Mouse (Mus musculus) CH12F3 (cell line): ENCODE data around the gene Ptprb.

Experiments used
- in situ Hi-C: fragments of 300-500 bp; cut with MboI; formaldehyde crosslinking; loops from 2 replicates; pipeline ENCODE4 v1.14.3; 2020; ENCODE audit warnings: low sequenced_read_pairs

The Ptprb gene

DNA sequence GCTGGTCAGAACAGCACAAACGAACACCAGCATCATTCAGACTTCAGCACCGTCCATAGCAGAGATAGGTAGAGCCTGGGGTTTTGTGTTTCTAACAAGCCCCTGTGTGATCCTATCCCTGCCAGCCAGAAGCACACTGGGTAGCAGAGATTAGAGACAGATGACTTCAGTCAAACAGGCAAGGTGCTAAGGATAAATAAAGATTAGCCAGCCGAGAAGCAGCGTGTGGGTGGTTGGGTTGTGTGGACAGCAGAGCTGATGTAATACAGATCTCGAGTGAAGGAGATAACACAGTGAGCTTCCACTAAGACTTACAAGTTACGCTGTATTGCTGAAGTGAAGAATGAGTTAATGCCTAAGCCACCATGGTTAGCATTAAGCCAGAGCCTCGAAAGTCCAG, 89.4 kb downstream of the Ptprb start:
- in situ Hi-C loops, result no loop called here

DNA sequence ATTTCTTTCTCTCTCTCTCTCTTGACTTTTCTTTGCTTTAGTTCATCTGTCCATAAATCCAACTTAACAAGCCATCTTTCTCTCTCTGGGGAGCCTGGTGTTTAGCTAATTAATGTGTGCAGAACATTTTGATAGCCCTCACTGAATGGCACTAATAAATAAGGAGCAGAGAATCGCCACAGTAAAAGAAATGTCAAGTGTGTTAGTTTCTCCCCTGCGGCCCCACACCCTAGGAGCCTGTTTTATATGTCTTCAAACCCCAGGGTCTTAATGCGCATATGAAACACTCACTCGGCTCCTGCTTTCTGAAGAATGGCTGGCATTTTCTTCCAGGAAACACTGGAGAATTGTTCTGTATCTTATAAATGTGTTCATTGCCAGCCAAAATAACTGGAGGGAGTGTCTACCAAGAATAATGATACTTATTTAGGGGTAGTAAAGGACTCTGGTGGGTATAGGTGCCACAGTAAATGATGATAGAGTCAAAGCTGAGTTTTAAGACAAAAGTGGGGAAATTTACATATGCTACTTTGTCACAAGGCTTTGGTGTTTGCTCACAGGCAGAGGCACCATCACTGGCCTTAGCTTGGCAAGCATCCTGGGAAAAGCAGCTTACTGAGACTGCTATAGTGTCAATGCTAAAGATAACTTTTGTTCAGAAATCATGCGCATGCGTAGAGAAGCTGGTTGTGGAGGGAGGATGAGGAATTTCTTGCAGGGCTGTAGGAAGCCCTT, 95.8 kb downstream of the Ptprb start:
- in situ Hi-C loops, result no loop called here

DNA sequence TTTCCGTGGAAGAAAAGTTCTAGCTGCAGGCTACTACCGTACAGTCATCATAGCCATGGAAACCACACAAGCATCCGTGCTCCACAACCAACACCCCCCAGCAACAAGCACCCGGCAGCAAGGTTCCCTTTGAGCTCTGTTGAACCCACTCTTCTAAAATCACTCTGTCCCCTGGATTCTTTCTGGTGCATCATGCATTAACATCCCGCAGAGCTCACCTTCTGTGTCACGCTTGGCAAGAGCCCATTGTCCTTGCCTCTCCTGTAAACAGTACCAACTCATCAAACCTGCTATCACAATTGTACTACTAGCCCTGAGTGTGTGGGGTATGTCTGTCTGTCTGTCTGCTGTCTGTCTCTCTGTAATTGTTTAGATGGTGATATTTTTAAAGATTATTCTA, 98.8 kb downstream of the Ptprb start:
- in situ Hi-C loops, result no loop called here

DNA sequence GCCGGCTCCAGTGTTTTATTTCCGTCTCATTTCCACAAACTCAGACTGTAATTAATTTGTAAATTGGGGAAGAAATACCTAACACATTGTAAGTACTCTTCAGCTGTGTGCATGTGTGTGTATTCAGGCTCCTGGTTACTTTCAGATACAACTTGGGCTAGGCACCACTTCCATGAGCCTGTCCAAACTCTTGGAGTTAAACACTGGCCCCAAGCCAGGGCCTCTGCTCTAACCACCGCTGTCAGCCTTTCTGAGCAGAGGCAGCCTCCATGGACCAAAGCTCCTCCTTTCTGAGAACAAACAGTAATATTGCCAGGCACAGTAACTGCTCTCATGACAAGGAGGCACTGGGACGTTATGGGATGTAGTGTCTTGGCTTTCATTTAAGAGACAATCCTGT, 101.5 kb downstream of the Ptprb start:
- in situ Hi-C loops, result no loop called here

DNA sequence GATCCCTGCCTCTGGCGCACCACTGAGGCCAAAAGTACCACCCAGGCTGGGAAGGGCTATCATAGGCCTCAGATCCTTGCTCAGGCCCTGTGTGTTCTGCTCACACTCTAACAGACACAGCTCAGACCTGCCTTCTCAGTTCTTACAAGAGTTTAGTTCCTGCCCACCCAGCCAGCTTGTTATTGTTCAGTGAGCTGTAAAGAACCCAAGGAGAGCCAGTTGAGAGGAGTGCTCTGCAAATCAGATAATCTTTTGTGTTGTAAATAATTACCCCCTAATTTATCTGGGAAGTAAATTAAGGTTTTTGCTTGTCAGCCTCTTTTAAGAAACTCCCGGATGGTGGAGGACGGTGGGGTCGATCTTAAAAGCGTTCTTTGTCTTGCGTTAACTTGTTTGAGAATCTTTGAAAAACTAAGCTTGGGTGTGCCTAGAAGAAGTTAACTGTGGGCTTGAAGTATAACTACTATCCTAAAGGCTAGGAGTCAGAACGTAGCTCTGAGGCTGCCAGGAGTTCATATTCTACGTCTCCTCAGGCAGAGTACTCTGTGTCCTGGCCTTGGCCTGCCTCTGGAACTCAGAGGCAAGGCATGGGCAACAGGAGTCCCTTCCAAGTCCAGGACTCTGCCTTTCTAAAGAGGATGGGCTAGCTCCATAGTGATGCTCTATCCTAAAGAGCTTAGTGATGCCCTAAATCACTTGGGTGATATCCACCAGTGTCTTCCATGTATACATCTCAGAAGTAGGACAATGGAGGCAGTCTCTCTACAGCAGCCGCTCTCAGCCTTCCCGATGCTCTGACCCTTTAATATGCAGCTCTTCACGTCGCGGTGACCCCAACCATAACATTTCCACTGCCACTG, 107.7 kb downstream of the Ptprb start:
- in situ Hi-C loops, result no loop called here

DNA sequence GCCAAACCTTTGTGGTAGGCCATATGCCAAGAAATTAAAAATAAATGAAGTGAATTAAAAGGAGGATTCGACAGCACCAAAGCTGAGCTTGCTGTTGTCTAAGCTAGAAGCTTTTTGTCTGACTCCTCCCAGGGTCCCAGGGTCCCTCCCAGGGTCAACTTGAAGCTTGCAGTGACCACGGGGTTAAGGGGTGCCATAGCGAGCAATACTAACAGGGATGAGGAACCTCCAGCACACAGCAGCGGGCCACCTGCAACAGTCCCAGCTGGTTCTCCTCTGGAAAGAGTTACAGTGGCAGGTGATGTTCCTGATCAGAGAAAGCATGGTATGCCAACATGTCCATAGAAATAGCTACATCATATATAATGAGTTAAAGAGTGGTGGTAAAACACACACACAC, 109.1 kb downstream of the Ptprb start:
- in situ Hi-C loops, result no loop called here

DNA sequence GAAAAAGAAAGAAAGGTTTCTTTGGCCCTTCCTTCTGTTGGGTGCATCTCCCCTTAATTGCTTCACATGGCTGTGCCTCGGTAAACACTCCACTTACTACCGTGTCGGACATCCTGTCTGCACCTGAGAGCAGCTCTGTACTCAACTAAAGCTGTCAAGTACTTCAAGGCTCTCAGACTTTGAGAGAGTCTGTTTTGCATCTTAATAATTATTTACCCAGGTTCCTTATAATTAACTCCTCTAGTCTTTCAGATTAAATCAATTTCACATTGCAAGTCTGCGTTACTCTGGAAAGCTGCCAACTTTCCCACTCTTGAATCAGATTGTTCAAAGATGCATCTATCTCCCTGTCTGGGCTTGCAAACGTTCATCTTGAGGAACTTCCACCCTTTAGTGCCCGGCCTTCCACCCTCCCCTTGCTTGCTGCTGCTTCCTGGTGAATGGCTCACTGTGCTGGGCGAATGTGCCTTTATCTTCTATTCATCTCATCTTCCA, 111.1 kb downstream of the Ptprb start:
- in situ Hi-C loops, result no loop called here

DNA sequence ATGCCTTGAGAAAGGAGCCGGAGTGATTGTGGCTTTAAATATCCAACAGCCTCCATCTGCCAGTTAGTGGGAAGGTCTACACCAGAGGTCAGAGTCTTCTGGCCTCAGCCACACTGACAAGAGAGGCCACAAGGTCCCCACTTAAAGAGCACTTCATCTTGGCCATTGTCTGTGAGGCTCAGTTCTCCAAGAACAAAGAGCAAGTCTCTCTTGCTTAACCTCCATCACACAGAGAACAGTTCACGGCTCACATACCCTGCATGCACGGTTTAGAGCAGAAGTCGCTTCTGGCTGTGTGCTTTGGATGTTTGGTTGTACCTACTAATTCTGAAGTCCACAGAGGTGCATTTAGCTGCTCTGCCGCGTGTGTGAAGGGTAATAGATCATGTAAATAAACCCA, 113.5 kb downstream of the Ptprb start:
- in situ Hi-C loops, result no loop called here

DNA sequence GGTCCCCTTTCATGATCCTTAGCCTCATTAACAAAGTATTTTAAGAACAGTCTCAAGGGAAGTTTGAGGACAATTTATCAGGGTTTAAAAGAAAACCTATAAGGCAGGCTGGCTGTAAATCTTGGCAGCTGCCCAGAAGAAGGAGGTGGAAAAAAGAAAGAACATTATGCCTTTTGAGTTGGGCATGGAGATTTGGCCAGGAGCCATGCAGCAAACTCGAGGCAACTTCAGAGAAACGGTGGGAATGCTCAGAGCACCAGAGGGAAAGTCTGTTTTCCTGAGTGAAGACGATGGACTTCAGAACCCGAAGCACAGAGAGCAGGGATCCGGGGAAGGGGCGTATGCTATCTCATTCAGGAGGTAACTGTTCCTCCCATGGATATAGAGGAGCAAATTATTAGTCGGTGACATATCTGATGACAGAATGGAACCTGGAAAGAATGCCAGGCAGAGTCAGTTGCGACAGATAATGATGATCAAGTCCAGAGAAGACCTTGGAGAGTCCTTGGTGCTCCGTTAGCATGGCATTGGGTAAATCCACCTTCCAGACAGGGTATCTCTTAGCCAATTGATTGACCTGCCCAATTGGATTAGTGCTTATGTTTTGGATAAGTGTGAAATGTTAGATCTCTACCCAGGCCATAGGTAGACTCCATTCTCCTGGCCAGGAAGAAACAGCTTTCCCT, 118.6 kb downstream of the Ptprb start:
- in situ Hi-C loops, result no loop called here

DNA sequence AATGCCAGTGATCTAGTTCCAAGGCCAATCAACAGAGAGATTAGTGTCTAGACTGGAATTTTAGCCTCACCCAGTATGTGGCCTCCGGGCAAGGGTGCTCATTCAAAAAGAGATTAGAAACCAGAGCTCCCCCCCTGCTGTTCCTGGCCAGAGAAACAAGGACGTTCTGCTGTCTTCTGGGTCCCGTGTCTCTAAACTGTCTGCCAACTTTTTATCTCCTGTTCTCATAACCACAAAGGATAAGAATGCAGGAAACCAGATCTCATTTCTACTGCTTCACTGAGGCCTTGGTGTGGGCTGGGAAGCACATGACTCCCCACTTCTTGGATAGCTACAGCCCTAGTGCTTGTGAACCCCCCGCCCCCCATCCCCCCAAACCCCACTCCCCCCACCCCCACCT, 119.3 kb downstream of the Ptprb start:
- in situ Hi-C loops, result no loop called here

DNA sequence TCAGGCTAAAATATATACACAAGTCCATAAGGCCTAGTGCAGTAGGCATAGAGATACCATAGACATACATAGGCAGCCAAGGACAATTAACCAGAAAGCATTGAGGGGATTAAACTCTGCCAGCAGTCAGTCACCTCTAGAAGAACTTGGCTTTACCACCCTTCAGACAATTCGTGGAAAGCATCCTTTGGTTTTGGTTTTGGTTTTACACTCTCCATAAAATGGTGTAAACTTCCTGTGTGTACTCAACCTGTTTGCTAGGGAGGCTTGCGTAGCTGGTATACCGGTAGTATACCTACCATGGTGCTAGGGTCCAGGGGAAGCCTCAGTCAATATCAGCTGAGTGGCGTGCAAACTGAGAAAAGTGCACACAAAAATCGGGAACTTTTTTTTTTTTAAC, 121.0 kb downstream of the Ptprb start:
- in situ Hi-C loops, result no loop called here

DNA sequence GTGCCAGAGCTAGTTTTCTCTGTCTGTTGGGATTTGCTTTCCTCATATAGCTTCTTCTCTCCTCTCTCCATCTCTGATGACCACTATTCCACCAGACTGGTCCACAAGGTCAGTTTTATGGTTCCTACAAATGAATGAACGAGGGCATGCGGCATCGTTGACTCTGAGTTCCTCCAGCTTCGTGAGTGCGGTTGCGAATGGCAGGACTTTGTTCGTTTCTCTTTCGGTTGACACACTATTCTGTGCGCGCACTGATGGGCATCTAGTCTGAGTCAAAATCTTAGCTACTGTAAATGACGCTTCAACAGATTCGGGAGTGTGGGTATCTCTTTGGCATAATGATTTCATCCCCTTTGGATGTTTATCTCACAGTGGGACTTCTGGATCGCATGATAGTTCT, 121.6 kb downstream of the Ptprb start:
- in situ Hi-C loops, result no loop called here

DNA sequence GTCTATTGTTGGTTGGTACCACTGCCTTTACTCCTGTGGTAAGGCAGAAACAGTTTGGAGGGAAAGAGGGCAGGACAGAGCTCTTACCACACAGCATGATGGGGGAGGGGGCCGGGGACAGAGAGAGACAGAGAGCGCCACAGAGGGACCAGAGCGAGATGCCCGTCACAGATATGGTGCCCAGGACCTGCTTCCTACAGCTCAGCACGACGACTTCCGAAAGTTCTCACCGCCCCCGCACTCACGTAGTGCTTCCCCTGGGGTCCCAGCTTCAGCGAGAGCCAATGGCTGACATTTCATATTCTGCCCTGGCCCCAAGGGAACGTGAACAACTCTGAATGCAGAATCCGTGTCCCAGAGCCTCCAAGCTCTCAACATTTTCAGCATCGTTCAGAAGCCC, 122.2 kb downstream of the Ptprb start:
- in situ Hi-C loops, result no loop called here

DNA sequence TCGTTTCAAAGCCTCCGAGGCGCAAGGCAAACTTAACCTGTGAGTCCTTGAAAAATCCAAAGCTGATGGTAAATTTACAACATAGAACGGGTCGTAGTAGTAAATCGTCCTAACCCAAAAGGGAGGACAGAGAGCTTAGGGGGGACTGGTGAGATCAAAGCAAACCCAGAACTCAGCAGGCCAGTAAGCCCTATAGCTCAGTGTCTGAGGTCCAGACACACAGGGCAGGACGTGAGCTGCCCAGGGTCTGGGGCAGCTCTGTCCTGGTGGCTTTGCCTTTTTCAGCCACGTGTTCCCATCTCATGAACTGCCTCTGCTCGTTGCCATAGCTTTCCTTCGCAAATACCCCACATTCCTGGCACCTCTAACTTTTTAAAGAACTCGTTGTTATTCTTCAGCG, 122.7 kb downstream of the Ptprb start:
- in situ Hi-C loops, result no loop called here

DNA sequence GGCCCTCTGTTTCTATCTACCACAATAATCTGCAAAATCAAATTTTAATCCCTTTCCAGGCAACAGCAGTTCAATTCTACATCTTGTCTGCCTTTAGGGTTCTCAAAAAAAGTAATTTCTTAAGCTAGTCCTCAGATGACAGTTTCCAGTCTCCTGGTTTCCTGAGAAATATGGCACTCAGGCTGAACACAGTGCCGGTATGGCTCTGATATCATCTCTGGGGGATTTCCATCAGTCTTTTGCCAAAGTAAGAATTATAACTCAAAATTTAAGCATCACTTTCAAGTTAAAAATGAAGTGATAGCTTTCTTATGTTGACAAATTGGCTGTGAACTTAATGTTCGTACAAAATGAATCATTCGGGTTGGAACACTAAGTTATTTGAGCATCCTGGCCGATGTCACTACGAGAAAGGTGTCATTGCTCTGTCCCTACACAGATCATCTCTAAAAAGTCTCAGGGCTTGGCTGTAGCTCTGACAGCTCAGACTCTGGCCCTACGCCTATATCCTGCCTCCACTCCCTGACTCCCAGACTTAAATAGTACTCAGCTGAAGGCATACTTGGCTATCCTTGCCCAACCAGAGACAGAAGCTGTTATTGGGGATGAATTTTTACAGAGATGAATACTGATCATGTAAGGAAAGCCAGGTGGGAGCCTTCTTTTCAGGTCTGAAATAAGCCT, 127.6 kb downstream of the Ptprb start:
- in situ Hi-C loops, result no loop called here

DNA sequence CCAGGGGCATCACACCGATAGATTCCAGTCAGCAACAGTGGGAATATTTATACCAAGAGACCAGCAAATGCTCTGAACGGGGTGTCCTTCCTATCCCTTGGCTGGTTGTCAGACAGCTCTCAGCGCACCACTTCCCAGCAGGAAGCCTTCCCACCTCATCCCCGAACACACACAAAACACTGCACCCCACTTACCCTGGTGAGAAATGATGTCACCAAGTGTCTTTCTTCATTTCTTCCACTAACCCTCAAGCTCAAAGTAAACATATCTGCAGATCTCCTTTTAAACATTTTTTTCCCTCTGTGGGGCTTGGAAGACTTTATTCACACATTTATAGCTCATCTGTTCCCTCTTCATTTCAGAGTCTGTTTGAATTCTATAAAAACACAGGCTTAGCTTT, 128.4 kb downstream of the Ptprb start:
- in situ Hi-C loops, result no loop called here

DNA sequence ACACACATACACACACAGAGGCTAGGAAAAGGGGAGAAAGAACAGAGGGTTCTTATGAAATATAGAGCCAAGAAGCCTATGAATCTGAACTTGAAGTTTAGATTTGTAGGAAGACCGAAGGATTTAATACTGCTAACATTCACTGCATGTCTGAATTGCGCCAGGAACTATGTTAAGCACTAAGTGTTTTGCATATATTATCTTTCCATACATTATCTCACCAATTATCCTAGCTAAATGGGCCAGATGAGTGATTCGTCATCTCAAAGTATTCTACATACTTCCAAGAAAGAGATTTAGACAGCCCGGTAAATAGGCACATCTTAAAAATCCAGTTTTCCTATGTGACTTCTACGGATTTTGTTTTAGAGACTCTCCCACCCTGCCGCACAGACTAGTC, 129.7 kb downstream of the Ptprb start:
- in situ Hi-C loops, result no loop called here

DNA sequence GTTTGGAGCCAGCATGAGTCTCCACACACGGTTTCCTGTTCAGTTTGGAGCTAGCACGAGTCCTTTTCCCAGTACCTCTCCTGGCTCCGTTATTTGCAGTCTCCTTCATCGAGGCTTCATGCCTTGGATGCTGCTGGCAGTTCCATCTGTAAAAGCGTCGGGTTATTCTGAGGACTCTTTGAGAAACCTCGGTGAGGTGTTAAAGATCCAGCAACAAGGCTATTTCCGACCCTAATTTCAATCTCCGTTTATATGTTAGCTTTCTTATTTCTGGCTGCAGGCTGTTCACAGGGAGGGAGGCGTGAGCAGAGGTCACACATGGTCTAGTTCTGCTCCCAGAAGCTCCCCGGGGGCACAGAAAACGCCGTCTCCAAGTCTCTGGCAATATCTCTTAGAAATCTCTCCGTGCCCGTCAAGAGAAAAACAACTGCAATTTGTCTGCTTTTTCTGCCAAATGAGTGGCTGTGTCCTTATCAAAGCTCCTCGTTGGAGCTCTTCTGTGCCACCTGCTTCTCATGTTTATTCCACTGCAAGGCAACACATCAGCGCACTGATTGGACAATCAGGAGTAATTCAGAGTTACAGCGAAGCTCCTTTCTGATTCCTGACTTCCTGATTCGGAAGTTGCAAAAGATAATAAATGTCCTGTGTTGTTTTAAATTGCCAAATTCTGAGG, 132.5 kb downstream of the Ptprb start:
- in situ Hi-C loops, result no loop called here

DNA sequence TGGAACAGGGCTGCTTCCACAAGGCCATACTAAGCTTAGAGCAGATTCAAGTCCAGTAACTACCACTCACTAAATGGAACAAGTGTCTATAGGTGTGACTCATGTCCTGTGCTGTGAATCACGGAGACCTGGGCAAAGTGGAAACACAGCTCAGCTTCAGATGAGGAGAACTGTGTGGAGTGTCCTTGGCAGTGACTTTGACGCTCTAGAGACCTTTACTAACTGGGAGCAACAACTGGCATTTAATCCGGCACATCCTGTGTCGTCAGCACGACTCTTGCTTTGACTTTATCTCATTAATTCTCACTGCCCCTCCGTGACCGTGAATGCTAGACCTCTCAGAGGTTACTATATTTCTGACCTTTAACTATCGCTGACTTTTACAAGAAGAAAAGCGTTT, 135.5 kb downstream of the Ptprb start:
- in situ Hi-C loops, result no loop called here

DNA sequence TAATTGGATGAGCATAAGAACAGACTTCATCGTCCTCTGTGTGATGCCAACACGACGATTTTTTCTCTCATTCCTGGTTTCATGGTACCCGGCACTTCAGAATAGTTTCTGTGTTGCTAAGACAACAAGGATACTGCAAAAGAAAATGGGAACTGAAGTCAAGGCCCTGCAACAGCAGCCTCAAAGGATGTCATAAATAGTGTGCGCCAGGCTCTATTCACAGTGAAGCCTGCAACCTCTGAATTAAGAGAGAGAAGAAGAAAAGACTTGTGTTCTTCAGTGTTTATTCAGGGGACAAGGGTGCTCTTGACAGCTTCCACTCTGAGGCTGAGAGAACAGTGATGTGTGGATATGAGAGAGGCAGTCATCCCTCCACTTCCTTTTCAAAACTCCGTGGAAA, 140.8 kb downstream of the Ptprb start:
- in situ Hi-C loops, result no loop called here

DNA sequence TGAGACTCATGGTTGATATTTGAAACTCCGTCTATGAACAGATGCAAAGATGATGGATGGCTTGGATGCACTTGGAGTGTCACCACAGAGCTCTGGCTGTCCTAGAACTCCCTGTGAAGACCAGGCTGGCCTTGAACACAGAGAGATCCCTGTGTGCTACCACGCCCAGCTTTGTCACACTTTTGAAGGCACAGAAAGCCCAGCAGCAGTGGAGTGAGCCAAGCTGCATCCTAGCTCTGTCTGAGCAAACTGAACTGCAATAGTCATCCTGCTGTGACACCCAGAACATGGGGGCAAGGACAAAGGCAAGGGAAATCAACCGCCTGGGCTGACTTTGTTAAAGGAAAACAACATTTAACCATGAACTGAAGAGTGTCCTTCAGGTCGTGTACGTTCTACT, 141.4 kb downstream of the Ptprb start:
- in situ Hi-C loops, result no loop called here
